Mouse (Mus musculus) limb, embryonic 11.5 days (tissue): ENCODE results near the gene Cckar. TPM values are rescaled to one million over a fixed set of nuclear protein-coding genes. Genes with fewer than 3 reads are reported as not detected.
A peak's percentile ranks its signal among the peaks of the same experiment; 100 is the strongest.

Source experiments
- ATAC-seq: fragments of 200-750 bp; cut with Nextera tagmentation; 2 replicates; pipeline ENCODE4 v1.8.0; 2017; ENCODE audit warnings: low read depth; ENCODE audit not compliant: insufficient number of reproducible peaks, low FRiP score, low TSS enrichment
- DNase-seq: peaks from one replicate; pipeline ENCODE4 v3.0.0-alpha.2; 2015; ENCODE audit warnings: low spot score
- H3K27ac ChIP-seq: fragments of 300-500 bp; sonication (generic); replicated peaks from 2 replicates; pipeline ENCODE4 v1.5.1; 2014; ENCODE audit warnings: low read depth, mild to moderate bottlenecking, low read length
- H3K27me3 ChIP-seq: fragments of 300-500 bp; sonication (generic); 2 replicates; pipeline ENCODE4 v1.6.1; 2014; ENCODE audit warnings: mild to moderate bottlenecking, low read length, mixed read lengths; ENCODE audit not compliant: control insufficient read depth, insufficient read depth
- H3K36me3 ChIP-seq: fragments of 300-500 bp; sonication (generic); 2 replicates; pipeline ENCODE4 v1.6.1; 2014; ENCODE audit warnings: mild to moderate bottlenecking, low read length, moderate library complexity, mixed read lengths; ENCODE audit not compliant: control insufficient read depth, insufficient read depth
- H3K4me1 ChIP-seq: fragments of 300-500 bp; sonication (generic); 2 replicates; pipeline ENCODE4 v1.6.1; 2014; ENCODE audit warnings: low read length, mixed read lengths; ENCODE audit not compliant: control insufficient read depth, insufficient read depth
- H3K4me2 ChIP-seq: fragments of 300-500 bp; sonication (generic); 2 replicates; pipeline ENCODE4 v1.6.1; 2014; ENCODE audit warnings: low read depth, mild to moderate bottlenecking, moderate library complexity; ENCODE audit not compliant: severe bottlenecking
- H3K4me3 ChIP-seq: fragments of 300-500 bp; sonication (generic); 2 replicates; pipeline ENCODE4 v1.5.1; 2014; ENCODE audit warnings: low read depth, low read length
- H3K9ac ChIP-seq: fragments of 300-500 bp; sonication (generic); 2 replicates; pipeline ENCODE4 v1.6.1; 2014; ENCODE audit warnings: mild to moderate bottlenecking, low read length
- H3K9me3 ChIP-seq: fragments of 300-500 bp; sonication (generic); 2 replicates; pipeline ENCODE4 v1.6.1; 2016; ENCODE audit warnings: low read length; ENCODE audit not compliant: control insufficient read depth
- WGBS: fragments of 180-500 bp; shearing (Covaris S2); extraction: QIAGEN DNeasy Blood & Tissue Kit; methylation state at CpG from one replicate; pipeline ENCODE4 v1.1.7; 2014; 5-methylcytosine and 5-hydroxymethylcytosine counted together
- polyA plus RNA-seq: library from polyadenylated mRNA; unstranded; fragments of >200 nt; fragmentation: Nextera tagmentation; extraction: Ambion mirVana; gene quantifications from 2 replicates; pipeline ENCODE4 v1.2.1, GENCODE M21; 2014

The Cckar gene
- polyA plus RNA-seq = 0.07 TPM in 1 of 2 replicates, not detected in the other

DNA sequence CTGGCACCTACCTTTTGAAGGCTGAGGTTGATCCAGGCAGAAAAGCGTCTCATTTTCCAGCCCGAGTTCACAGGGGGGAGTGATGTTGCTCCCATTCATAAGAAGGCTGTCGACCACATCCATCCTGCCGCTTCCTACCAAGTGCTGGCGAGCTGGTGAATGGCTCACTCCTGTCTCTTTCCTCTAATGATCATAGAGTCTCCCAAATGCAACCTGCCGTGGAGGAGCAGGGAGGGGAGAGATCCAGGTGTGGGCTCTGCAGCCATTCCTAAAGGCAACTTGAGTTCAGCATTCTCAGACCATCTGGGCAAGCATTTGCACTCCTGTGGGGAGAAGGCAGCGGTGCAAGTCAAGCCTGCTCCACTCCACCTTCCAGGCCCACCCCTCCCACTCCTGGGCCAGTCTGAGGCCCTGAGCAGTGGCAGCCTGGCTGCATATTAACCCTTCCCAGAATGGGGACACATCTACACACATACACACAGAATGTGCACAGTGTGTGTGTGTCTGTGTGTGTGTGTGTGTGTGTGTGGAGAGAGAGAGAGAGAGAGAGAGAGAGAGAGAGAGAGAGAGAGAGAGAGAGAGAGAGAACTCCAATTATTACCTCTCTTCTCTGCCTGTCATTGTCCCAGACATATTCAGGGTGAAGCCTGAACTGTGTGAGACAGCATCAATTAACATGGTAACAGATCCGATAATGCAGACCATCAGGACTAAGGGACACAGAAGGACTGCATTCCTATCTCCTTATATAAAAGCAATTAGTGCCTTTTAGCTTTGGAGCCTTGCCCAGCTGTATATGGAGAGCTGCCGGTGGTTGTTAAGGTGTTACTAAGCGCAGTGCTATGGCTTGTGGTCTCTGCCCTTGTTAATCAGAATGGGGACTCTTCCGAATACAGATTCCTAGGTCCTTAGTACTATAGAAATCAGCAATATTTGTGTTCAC is at the start of gene Cckar:
Gene Cckar, minus strand, starts transcription at position 471 of the 943 bp plus-strand sequence.
- no peaks in the 10 kb centered on the region for H3K36me3 ChIP-seq
- WGBS = 51% methylated on average over 11 of the region's 11 CpGs
- no peak within 1 kb of the TSS for H3K4me2 ChIP-seq
- no peaks in the 10 kb centered on the region for H3K9me3 ChIP-seq
- H3K4me3 ChIP-seq = no peak within 1 kb of the TSS
- no peak within 1 kb of the TSS for H3K27ac ChIP-seq
- peaks cover 6% of the 10 kb centered on the region for H3K4me1 ChIP-seq
- no peak within 1 kb of the TSS for H3K9ac ChIP-seq
- H3K27me3 ChIP-seq = no peaks in the 10 kb centered on the region
- DNase-seq (peak; percentile 42), ATAC-seq (peak; percentile 70; the same call in 1 of the 2 replicates)

DNA sequence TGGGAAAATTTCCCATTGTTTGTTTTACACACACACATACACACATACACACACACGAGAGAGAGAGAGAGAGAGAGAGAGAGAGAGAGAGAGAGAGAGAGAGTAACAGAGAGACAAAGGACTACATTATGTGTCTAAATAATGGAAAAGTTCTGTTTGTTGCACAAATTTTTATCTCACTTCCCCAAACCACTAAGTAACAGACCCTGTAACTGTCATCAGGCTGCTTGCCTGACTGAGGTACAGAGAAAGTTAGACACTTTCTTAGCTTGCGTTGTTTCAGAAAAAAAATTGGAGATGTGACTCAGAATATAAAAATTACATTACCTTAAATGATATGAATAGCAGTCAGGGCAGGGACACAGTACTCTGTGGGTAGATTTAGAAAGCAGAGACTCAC is 36.6 kb upstream of the Cckar start:
- ATAC-seq (no peak), DNase-seq (no peak)
- H3K9ac ChIP-seq = no peak overlapping the region
- no peaks in the 10 kb centered on the region for H3K27me3 ChIP-seq
- WGBS = 82% methylated on average over 2 of the region's 2 CpGs
- no peak overlapping the region for H3K4me2 ChIP-seq
- no peak overlapping the region for H3K27ac ChIP-seq
- no peak overlapping the region for H3K4me3 ChIP-seq
- H3K4me1 ChIP-seq = no peaks in the 10 kb centered on the region
- H3K36me3 ChIP-seq = no peaks in the 10 kb centered on the region
- no peaks in the 10 kb centered on the region for H3K9me3 ChIP-seq

DNA sequence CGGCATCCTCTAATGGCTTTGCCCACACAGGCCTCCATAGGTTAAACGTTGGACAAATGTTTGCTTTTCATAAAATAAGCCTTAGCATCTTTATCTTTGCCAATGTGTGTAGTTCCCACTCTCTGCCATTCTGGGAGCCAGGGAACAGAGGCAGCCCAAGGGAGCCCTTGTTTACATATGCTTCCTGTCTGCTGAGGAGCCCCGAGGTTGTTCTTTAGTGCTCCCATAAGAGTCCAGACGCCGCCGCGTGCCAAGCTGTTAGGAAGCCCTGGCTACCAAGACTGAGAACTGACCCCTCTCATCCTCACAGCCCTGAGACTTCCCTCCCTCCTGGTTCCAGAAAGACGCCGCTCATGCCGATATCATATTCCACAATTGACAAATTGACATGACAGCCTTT is 25.4 kb upstream of the Cckar start:
- Histone ChIP-seq H3K27ac (no peak overlapping the region), H3K9me3 (no peaks in the 10 kb centered on the region), H3K27me3 (no peaks in the 10 kb centered on the region), H3K4me3 (no peak overlapping the region), H3K36me3 (no peaks in the 10 kb centered on the region), H3K4me2 (no peak overlapping the region), H3K4me1 (no peaks in the 10 kb centered on the region), H3K9ac (no peak overlapping the region)
- DNase-seq (peak; percentile 17), ATAC-seq (no peak)
- WGBS = 67% methylated on average over 10 of the region's 10 CpGs

DNA sequence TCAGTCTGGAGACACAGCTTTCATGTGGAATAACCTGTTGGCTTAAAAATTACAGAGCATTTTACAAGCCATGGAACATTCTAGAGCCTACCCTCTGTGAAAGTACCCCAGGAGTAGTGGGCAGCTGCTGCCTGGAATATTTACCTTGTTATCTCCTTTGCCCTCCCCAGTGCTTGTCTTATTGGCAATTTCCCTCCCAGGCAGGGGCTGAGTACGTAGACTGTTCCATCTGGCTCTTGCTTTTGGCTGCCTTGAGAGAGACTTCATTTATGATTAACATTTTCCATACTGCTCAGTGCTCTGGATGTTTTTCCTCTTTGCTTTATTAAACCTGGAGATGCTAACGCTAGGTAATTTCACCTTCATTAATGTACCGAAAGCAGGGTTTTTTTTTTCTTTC is 20.1 kb upstream of the Cckar start:
- ATAC-seq = no peak
- Histone ChIP-seq H3K27me3 (no peaks in the 10 kb centered on the region), H3K27ac (no peak overlapping the region), H3K9ac (no peak overlapping the region), H3K4me3 (no peak overlapping the region), H3K4me2 (no peak overlapping the region), H3K36me3 (no peaks in the 10 kb centered on the region), H3K9me3 (no peaks in the 10 kb centered on the region), H3K4me1 (no peaks in the 10 kb centered on the region)
- DNase-seq = no peak
- WGBS = 85% methylated on average over 3 of the region's 3 CpGs

DNA sequence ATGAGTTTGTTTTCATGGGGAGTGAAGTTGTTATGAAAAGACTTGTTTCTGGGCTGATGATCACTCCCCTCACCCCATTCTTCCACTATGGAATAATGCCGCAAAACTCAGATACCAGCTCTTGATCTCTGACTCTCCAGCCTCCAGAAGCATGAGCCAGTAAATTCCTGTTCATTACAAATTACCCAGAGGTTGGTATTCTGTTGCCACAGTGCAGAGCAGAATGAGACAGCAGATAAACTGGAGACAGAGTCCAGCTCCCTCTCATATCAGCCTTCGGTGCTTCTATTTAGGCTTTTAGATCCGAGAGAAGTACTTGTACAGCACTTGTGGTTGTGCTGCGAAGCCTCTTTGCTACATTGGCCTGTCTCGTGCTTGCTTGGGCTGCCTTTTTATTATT is 18.5 kb upstream of the Cckar start:
- ATAC-seq (no peak), DNase-seq (no peak)
- H3K27me3 ChIP-seq = no peaks in the 10 kb centered on the region
- H3K9ac ChIP-seq = no peak overlapping the region
- no peaks in the 10 kb centered on the region for H3K4me1 ChIP-seq
- no peaks in the 10 kb centered on the region for H3K36me3 ChIP-seq
- H3K9me3 ChIP-seq = no peaks in the 10 kb centered on the region
- 91% methylated on average over 5 of the region's 5 CpGs for WGBS
- no peak overlapping the region for H3K4me2 ChIP-seq
- H3K27ac ChIP-seq = no peak overlapping the region
- no peak overlapping the region for H3K4me3 ChIP-seq

DNA sequence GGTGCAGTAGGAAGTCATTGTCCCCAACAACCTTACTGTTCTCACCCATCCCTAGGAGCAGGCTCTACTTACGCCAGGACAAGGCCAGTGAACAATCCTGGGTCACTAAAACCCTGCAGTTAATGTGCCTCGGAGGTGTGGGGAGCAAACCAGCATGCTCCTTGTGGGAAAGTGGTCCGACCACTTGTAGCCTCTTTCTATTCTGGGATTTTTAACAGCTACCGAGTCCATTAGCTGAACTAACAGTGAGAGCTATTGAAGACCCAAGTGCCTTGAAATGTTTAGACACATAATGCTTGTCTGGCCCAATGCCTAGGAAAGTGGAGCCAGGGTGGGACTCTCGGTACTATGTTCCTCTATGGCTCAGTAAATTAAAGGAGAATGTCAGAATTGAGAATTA is 9.0 kb upstream of the Cckar start:
- no peak for ATAC-seq
- Histone ChIP-seq H3K36me3 (no peaks in the 10 kb centered on the region), H3K27me3 (no peaks in the 10 kb centered on the region), H3K27ac (no peak overlapping the region), H3K4me2 (no peak overlapping the region), H3K9ac (no peak overlapping the region), H3K4me1 (no peaks in the 10 kb centered on the region), H3K9me3 (no peaks in the 10 kb centered on the region), H3K4me3 (no peak overlapping the region)
- WGBS = 86% methylated on average over 5 of the region's 5 CpGs
- no peak for DNase-seq

DNA sequence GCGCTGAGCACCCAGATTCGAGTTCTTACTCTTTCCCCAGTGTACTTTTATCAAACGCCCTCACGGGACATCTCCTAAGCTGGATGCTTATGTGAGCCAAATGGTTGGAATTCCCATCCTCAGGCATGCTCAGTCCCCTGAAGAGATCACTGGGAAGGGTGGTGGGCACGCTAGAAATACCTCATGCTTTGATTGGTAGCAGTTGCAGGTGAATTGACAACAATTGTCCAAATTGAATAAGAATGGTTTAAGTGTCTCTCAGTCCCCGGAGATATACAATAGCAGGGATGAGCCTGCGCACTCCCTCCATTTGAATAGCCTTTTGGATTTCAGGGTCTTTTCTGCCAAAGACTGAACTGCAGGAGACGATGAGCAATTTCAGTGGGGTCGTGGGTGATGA is 3.8 kb upstream of the Cckar start:
- H3K36me3 ChIP-seq = no peaks in the 10 kb centered on the region
- DNase-seq (no peak), ATAC-seq (no peak)
- no peaks in the 10 kb centered on the region for H3K9me3 ChIP-seq
- no peak overlapping the region for H3K9ac ChIP-seq
- H3K27me3 ChIP-seq = no peaks in the 10 kb centered on the region
- H3K27ac ChIP-seq = no peak overlapping the region
- no peak overlapping the region for H3K4me3 ChIP-seq
- 78% methylated on average over 9 of the region's 9 CpGs for WGBS
- no peak overlapping the region for H3K4me2 ChIP-seq
- H3K4me1 ChIP-seq = peaks cover 6% of the 10 kb centered on the region

DNA sequence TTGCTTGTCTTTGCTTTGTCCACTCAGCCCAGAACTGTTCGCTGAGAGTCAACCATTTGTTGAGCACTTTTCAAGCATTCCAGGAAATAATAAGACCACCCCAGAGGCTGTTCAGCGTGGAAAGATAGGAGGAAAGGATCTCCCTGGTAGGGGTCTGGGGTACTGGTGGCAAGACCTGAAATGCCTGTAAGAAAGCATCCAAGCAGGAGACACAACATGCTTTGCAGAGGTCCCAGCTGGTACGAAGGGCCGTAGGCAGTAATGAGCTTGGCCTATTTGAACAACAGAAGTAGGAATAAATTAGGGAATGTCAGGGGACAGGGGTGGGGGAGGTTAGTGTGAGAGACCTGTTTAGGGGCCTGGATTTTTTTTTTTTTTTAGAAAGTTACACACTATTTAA is 686 bp upstream of the Cckar start:
- Histone ChIP-seq H3K4me3 (no peak overlapping the region), H3K27ac (no peak overlapping the region), H3K9ac (no peak overlapping the region), H3K27me3 (no peaks in the 10 kb centered on the region), H3K36me3 (no peaks in the 10 kb centered on the region), H3K9me3 (no peaks in the 10 kb centered on the region), H3K4me1 (peaks cover 6% of the 10 kb centered on the region), H3K4me2 (no peak overlapping the region)
- DNase-seq (no peak), ATAC-seq (no peak)
- 57% methylated on average over 4 of the region's 4 CpGs for WGBS
